9 mouse cellular contexts compared by ENCODE assay signal in the genomic region with DNA sequence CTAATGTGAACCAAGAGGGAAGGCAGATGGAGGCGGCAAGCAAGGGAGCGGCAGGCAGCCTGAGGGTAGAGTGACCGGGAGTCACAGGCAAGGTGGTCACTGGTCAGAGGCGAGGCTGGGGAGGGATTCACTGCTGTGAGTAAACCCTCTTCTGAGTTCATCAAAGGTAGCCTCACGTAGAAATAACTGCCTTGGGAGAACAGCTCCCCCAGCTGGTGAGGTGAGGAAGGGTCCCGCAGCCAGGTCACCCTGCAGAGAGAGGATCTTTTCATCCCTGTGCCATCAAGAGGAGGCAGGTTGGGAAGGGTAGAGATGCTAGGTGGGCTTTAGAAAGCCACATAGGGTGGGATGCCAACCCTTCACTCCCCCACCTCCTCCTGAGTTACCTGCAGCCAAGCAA. TPM values are rescaled to one million over a fixed set of nuclear protein-coding genes. Genes with fewer than 3 reads are reported as not detected.
A peak's percentile ranks its signal among the peaks of the same experiment; 100 is the strongest.
DNase-seq lines count a peak whose midpoint lies in the region; ATAC-seq and TF ChIP-seq lines count a peak whose summit lies in the region.
"Had no signal": no experiment of that assay in that cellular context is flagged by ENCODE, and none has a peak within 500 bp of the region (broad histone marks: within the 10 kb centered on the region; RNA-seq: fewer than 3 reads in every experiment).

No protein-coding gene starts in this region.

- no peaks in the 10 kb centered on the region for H3K36me3 ChIP-seq in embryonic facial prominence, embryonic 11.5 days (replicated peaks; ENCODE audit: control insufficient read depth, insufficient read depth, low read depth, low read length)
- H3K36me3 ChIP-seq: lung, embryonic 15.5 days had no signal

- H3K4me3 ChIP-seq in cerebellum, adult 2 months (replicated peaks; ENCODE audit: insufficient read depth, low read depth, low read length), result no peak overlapping the region
- no peak overlapping the region for H3K4me3 ChIP-seq in embryonic facial prominence, embryonic 11.5 days (ENCODE audit: low read depth, low read length)
- H3K4me3 ChIP-seq: lung, embryonic 15.5 days had no signal

- H3K9ac ChIP-seq in embryonic facial prominence, embryonic 11.5 days (replicated peaks; ENCODE audit: low read length), result no peak overlapping the region
- H3K9ac ChIP-seq: lung, embryonic 15.5 days had no signal

- no peak overlapping the region for H3K27ac ChIP-seq in cerebellum, adult 2 months (ENCODE audit: insufficient read depth, low read length)
- H3K27ac ChIP-seq in embryonic facial prominence, embryonic 11.5 days (replicated peaks; ENCODE audit: low read depth, low read length), result no peak overlapping the region
- H3K27ac ChIP-seq: lung, embryonic 15.5 days had no signal

- H3K27me3 ChIP-seq in cerebellum, adult 2 months (ENCODE audit: control insufficient read depth, insufficient read depth, low read length), result no peaks in the 10 kb centered on the region
- H3K27me3 ChIP-seq in embryonic facial prominence, embryonic 11.5 days (ENCODE audit: control insufficient read depth, insufficient read depth, low read length), result no peaks in the 10 kb centered on the region
- H3K27me3 ChIP-seq: lung, embryonic 15.5 days had no signal

- TF ChIP-seq POLR2A in cerebellum, adult 2 months (IDR thresholded peaks at IDR 0.05; ENCODE audit: borderline replicate concordance, insufficient read depth, low read length), result no peak

- peaks cover 1% of the 10 kb centered on the region for H3K4me1 ChIP-seq in cerebellum, adult 2 months (ENCODE audit: control insufficient read depth, insufficient read depth, low read length)
- peaks cover 2% of the 10 kb centered on the region; the same call in 1 of the 2 replicates for H3K4me1 ChIP-seq in embryonic facial prominence, embryonic 11.5 days (ENCODE audit: control insufficient read depth, insufficient read depth, low read length)
- H3K4me1 ChIP-seq: lung, embryonic 15.5 days had no signal

- 32% methylated on average over 6 of the region's 6 CpGs for WGBS in cerebellum, adult 2 months
- 19% methylated on average over 6 of the region's 6 CpGs for WGBS in embryonic facial prominence, embryonic 11.5 days

- TF ChIP-seq CTCF in cerebellum, adult 2 months (IDR thresholded peaks at IDR 0.05; ENCODE audit: borderline replicate concordance, insufficient read depth, low read depth, low read length), result peak; percentile 56

- H3K9me3 ChIP-seq in embryonic facial prominence, embryonic 11.5 days (replicated peaks; ENCODE audit: control insufficient read depth, low read length), result no peaks in the 10 kb centered on the region
- H3K9me3 ChIP-seq: lung, embryonic 15.5 days had no signal

- no peak overlapping the region for H3K4me2 ChIP-seq in embryonic facial prominence, embryonic 11.5 days (ENCODE audit: low read depth, low read length)
- H3K4me2 ChIP-seq: lung, embryonic 15.5 days had no signal

- no peak for ATAC-seq in cerebellum, adult (ENCODE audit: insufficient number of reproducible peaks, low FRiP score, low TSS enrichment)
- no peak for ATAC-seq in embryonic facial prominence, embryonic 11.5 days (replicated peaks; ENCODE audit: insufficient number of reproducible peaks, low FRiP score, low TSS enrichment, low read depth)

- no peak for DNase-seq in cerebellum, adult 2 months
- DNase-seq in right cerebral cortex, postnatal 25 days, result peak; percentile 32
- DNase-seq in right cerebral cortex, postnatal 36 days (ENCODE audit: low spot score in 2 of 2), result no peak
- peak; percentile 32 for DNase-seq in embryonic facial prominence, embryonic 11.5 days (ENCODE audit: low spot score)
- DNase-seq in kidney, postnatal 36 days, result peak; percentile 45 to 78
- peak; percentile 77 for DNase-seq in naive thymus-derived CD4-positive, alpha-beta T cell, adult 2 months (ENCODE audit: low read depth)
- DNase-seq in cerebellum, adult 8-10 months, result no peak

RNA-seq across cellular contexts. Expression of a gene that starts 4.7 kb away (rescaled TPM):
- polyA plus RNA-seq in cerebellum, adult 2 months (2012; rRNA removed), result 0.29 and 0.30 TPM in 2 replicates
- polyA plus RNA-seq in embryonic facial prominence, embryonic 11.5 days (2014; fragmentation: Nextera tagmentation; extraction: Ambion mirVana), result 1.8 and 4.7 TPM in 2 replicates
- polyA plus RNA-seq: lung, embryonic 15.5 days had no signal

RNA-seq across cellular contexts. Expression of a gene that starts 50.3 kb away (rescaled TPM):
- 17.0 and 26.6 TPM in 2 replicates for polyA plus RNA-seq in cerebellum, adult 2 months (2012; rRNA removed)
- 9.2 and 11.9 TPM in 2 replicates for polyA plus RNA-seq in embryonic facial prominence, embryonic 11.5 days (2014; fragmentation: Nextera tagmentation; extraction: Ambion mirVana)

Comparison
In these comparisons a context has a peak if more than half of its experiments do, and no peak if none do; other contexts are left out.
1. DNase-seq: peak in right cerebral cortex, postnatal 25 days (single experiment), embryonic facial prominence, embryonic 11.5 days (single experiment), kidney, postnatal 36 days (2 of 2) and naive thymus-derived CD4-positive, alpha-beta T cell, adult 2 months (single experiment); none in cerebellum, adult 2 months (0 of 2), right cerebral cortex, postnatal 36 days (0 of 2) and cerebellum, adult 8-10 months (single experiment).